Mouse (Mus musculus) cortical plate, adult 2 months (tissue): ENCODE results near the gene Prkch. TPM values are rescaled to one million over a fixed set of nuclear protein-coding genes. Genes with fewer than 3 reads are reported as not detected.

Experiments
- H3K27ac ChIP-seq: fragments of 200-500 bp; 2 replicates; pipeline ENCODE4 v1.5.1; 2012; ENCODE audit warnings: low read length, control low read depth, inconsistent platforms; ENCODE audit not compliant: insufficient read depth
- H3K4me1 ChIP-seq: fragments of 200-500 bp; 2 replicates; pipeline ENCODE4 v1.6.1; 2011; ENCODE audit warnings: low read length; ENCODE audit not compliant: control insufficient read depth, insufficient read depth
- H3K4me3 ChIP-seq: fragments of 200-500 bp; 2 replicates; pipeline ENCODE4 v1.5.1; 2011; ENCODE audit warnings: mild to moderate bottlenecking, low read length, control low read depth; ENCODE audit not compliant: insufficient read depth
- CTCF ChIP-seq: fragments of 200-500 bp; IDR thresholded peaks from 2 replicates; pipeline ENCODE4 v1.5.1; 2011; ENCODE audit warnings: mild to moderate bottlenecking, control low read depth, low read length; ENCODE audit not compliant: insufficient read depth; ENCODE audit errors: extremely low read depth
- POLR2A ChIP-seq: fragments of 200-500 bp; IDR thresholded peaks from 2 replicates; pipeline ENCODE4 v1.6.1; 2011; ENCODE audit warnings: mild to moderate bottlenecking, low read length, control low read depth; ENCODE audit not compliant: insufficient read depth; ENCODE audit errors: extremely low read depth
- polyA plus RNA-seq: library from polyadenylated mRNA; depleted of rRNA; stranded (reverse); fragments of >200 nt; gene quantifications from 2 replicates; pipeline ENCODE4 v1.2.3, GENCODE M21; 2012

Gene Prkch
- polyA plus RNA-seq, 1 experiment: 5.3 TPM

- TF ChIP-seq CTCF: 0 out of 2 replicates have a peak, but pooled peaks have one; percentile 5
- TF ChIP-seq POLR2A: no peak
- no peaks in the 10 kb centered on the region for H3K4me1 ChIP-seq
- no peak overlapping the region for H3K4me3 ChIP-seq
- peak overlapping the region; percentile 41; the same call in 1 of the 2 replicates for H3K27ac ChIP-seq
These were observed 102.8 kb downstream of the Prkch start for GRCm38 (mm10) chr12:73687077-73688035.

GRCm38 (mm10) chr12:73692321-73692720 lies 107.7 kb downstream of the Prkch start:
- H3K4me3 ChIP-seq: no peak overlapping the region
- H3K27ac ChIP-seq: no peak overlapping the region
- TF ChIP-seq CTCF (peak; percentile 41), POLR2A (no peak)
- no peaks in the 10 kb centered on the region for H3K4me1 ChIP-seq

- peak; percentile 66 for TF ChIP-seq CTCF
- TF ChIP-seq POLR2A: no peak
- H3K27ac ChIP-seq: no peak overlapping the region
- no peak overlapping the region for H3K4me3 ChIP-seq
- H3K4me1 ChIP-seq: no peaks in the 10 kb centered on the region
These were observed 108.8 kb downstream of the Prkch start for GRCm38 (mm10) chr12:73693347-73693746.

- H3K27ac ChIP-seq: no peak overlapping the region
- TF ChIP-seq POLR2A (no peak), CTCF (no peak)
These were observed 110.1 kb downstream of the Prkch start for GRCm38 (mm10) chr12:73694690-73695089.

GRCm38 (mm10) chr12:73695110-73695509 lies 110.5 kb downstream of the Prkch start:
- Histone ChIP-seq H3K4me1 (peaks cover 3% of the 10 kb centered on the region; the same call in 1 of the 2 replicates), H3K27ac (no peak overlapping the region), H3K4me3 (no peak overlapping the region)
- TF ChIP-seq CTCF (no peak), POLR2A (no peak)

More at GRCm38 (mm10) chr12:73694690-73695089, 110.1 kb downstream of the Prkch start:
- Histone ChIP-seq H3K4me3 (no peak overlapping the region), H3K4me1 (no peaks in the 10 kb centered on the region; the same call in 1 of the 2 replicates)

GRCm38 (mm10) chr12:73696084-73696483 lies 111.5 kb downstream of the Prkch start:
- no peak overlapping the region for H3K27ac ChIP-seq
- H3K4me3 ChIP-seq: no peak overlapping the region
- TF ChIP-seq CTCF (no peak), POLR2A (no peak)
- H3K4me1 ChIP-seq: peaks cover 3% of the 10 kb centered on the region; the same call in 1 of the 2 replicates

- H3K27ac ChIP-seq: no peak overlapping the region
- H3K4me1 ChIP-seq: peaks cover 3% of the 10 kb centered on the region; the same call in 1 of the 2 replicates
- H3K4me3 ChIP-seq: no peak overlapping the region
- TF ChIP-seq POLR2A (no peak), CTCF (no peak)
These were observed 112.3 kb downstream of the Prkch start for GRCm38 (mm10) chr12:73696946-73697345.

GRCm38 (mm10) chr12:73698436-73698835 lies 113.8 kb downstream of the Prkch start:
- Histone ChIP-seq H3K27ac (no peak overlapping the region), H3K4me3 (no peak overlapping the region), H3K4me1 (peaks cover 3% of the 10 kb centered on the region; the same call in 1 of the 2 replicates)
- TF ChIP-seq CTCF (no peak), POLR2A (no peak)

- Histone ChIP-seq H3K27ac (no peak overlapping the region), H3K4me3 (no peak overlapping the region), H3K4me1 (peaks cover 3% of the 10 kb centered on the region; the same call in 1 of the 2 replicates)
- TF ChIP-seq CTCF (no peak), POLR2A (no peak)
These were observed 114.2 kb downstream of the Prkch start for GRCm38 (mm10) chr12:73698841-73699240.

- peaks cover 3% of the 10 kb centered on the region; the same call in 1 of the 2 replicates for H3K4me1 ChIP-seq
- peak overlapping the region; percentile 11; the same call in 1 of the 2 replicates for H3K4me3 ChIP-seq
- TF ChIP-seq CTCF (no peak), POLR2A (no peak)
- no peak overlapping the region for H3K27ac ChIP-seq
These were observed 115.0 kb downstream of the Prkch start for GRCm38 (mm10) chr12:73699471-73700186.
